Mouse (Mus musculus) embryo, embryonic 10 days (tissue): ENCODE measurements around the gene Tcl1b2.
"Not testable (repeated sequence)": the region's sequence is repeated elsewhere in the genome, so short reads cannot be mapped to it uniquely, and the experiment has no call there.

Source experiments
- DNase-seq: peaks from one replicate; pipeline ENCODE4 v3.0.0-alpha.2; 2015; ENCODE audit warnings: low spot score

Gene Tcl1b2

DNA sequence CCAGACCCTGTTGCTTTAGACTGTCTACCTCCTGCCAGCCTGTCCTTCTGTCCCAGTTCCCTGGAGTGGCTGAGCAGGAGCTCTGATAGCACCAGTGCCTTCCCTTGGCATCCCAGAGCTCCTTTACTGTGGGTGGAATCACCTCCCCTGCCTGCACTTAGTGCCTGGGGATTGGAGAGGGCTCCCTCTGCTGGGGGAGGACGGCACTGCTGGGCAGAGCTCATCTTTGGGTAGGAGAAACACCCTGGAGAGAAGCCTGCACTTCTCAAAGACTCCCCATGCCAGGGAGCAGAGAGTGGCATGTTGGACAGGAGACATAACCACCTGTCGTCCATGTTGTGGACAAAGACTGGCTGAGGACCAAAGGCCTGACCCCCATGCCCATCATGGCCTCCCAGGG is 28.5 kb downstream of the Tcl1b2 start:
- not testable (repeated sequence) for DNase-seq

DNA sequence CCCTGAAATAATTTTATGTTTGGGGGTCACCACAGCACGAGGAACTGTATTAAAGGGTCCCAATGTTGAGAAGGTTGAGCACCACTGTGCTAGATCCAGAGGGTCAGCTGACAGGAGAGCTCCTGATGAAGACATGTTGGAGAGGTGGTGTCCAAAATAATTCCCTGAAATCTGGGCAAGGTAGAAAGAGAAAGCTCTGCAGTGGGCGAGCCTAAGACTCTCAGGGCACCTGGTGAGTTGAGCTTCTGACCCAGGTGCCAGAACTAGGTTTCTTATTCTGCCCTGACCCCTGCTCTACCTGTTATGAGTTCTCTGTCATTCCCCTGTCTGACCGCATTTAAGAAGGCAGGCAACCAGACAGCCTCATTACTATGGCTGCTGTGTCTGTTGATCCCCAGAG is 30.2 kb downstream of the Tcl1b2 start, which contains the start of gene Tcl1b5:
Gene Tcl1b5, plus strand, starts transcription at position 301 of the 400 bp plus-strand sequence.
- not testable (repeated sequence) for DNase-seq

DNA sequence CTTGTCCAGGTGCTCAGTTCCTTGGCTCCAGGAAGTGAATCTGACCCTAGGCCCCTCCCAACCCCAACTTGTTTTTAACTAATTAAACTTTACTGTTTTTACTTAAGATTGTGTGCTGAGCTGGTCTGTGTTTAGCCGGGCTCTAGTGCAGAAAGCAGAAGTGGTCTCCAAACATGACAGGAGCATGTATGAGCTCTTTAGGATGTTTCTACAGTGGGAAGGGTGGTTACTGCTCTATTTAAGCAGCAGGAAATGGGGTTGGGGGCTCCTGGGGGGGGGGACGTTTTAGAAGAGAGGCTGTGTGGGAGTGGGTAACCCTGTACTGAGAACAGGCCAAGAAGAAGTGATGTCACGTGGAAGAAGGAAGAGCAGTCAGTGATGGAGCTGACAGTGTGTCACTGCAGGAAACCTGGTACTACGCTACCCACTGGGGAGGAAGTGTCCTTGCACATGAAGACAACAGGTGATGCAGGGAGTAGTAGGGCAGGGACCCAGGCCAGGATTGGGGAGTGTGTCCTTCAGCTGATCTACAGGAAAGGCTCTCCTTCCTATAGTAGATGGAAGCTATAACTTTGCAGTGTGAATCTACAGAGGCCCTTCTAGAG is 35.3 kb downstream of the Tcl1b2 start:
- DNase-seq = not testable (repeated sequence)

DNA sequence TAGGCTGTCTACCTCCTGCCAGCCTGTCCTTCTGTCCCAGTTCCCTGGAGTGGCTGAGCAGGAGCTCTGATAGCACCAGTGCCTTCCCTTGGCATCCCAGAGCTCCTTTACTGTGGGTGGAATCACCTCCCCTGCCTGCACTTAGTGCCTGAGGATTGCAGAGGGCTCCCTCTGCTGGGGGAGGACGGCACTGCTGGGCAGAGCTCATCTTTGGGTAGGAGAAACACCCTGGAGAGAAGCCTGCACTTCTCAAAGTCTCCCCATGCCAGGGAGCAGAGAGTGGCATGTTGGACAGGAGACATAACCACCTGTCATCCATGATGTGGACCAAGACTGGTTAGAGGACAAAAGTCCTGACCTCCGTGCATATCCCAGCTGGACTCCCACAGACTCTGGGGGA is 43.2 kb downstream of the Tcl1b2 start:
- DNase-seq = not testable (repeated sequence)

DNA sequence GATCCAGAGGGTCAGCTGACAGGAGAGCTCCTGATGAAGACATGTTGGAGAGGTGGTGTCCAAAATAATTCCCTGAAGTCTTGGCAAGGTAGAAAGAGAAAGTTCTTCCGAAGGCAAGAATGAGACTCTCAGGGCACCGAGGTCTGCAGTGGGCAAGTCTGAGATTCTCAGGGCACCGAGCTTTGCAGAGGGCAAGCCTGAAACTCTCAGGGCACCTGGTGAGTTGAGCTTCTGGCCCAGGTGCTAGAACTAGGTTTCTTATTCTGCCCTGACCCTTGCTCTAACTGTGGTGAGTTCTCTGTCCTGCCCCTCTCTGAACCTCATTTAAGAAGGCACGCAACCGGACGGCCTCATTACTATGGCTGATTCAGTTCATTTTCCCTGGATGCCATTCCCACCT is 44.9 kb downstream of the Tcl1b2 start, which contains the start of gene Tcl1b3:
Gene Tcl1b3, plus strand, starts transcription at position 301 of the 400 bp plus-strand sequence.
- DNase-seq = not testable (repeated sequence)

DNA sequence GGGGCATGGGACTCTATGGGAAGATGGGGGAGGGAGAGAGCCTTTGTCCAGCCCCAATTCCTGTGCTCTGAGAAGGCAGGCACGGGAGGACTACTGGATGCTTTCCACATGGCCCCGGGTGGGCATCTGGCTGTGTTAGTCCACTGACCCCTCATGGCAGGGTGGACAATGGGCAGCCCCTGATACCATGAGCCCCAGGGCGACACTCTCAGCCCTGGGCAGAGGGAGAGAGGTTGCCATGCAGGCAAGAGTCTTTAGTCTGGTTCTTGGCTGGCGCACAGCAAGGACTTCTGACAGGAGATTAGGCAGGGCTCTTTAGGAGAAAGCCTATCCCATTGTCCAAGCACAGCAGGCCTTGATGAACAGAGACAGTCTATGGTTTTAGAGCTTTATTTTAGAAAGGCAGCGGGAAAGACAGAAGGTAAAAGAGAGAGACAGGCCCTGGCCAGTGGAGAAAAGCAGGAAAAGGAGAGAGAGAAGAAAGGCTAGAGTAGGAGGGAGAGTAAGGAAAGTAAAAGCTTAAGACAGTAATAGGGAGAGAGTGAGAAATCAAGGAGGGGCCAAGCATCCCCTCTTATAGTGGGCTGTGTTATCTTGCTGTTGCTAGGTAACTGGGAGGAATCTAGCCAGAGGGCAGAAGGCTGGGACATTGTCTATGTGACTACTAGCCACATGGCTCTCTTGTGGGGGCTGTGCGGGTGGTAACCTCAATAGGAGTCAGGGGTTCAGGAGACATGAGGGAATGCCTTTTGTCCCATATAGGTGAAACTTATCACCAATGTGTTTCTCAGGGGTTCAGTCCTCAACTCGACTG is 54.1 kb downstream of the Tcl1b2 start:
- DNase-seq = peak; percentile 34

DNA sequence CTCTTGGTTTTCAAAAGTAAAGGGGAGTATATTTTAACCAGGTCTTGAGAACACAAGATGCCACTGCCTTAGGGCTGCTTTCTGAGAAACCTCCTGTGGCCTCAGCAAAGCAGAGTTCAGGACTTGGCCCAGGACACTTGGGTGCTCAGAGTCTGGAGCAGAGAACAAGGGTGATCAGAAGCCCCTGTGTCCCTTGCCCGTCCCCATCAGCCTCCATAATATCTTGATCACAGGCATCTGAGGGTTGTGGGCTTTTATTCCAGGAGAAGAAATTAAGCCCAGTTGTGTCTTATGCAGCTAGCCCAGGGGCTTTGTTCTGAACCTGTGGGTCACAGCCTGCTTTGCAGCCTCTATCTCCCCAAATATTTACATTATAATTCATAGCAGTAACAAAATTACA is 55.8 kb downstream of the Tcl1b2 start, which contains the start of gene Tcl1b4:
Gene Tcl1b4, plus strand, starts transcription at position 301 of the 400 bp plus-strand sequence.
- not testable (repeated sequence) for DNase-seq
